Mouse (Mus musculus): Measurements from ENCODE around the gene Caskin2.

- TF ChIP-seq CTCF (IDR thresholded peaks at IDR 0.05; ENCODE audit: low read depth, low read length): no peak
- TF ChIP-seq GATA1 (IDR thresholded peaks at IDR 0.05; ENCODE audit: borderline replicate concordance, low read length): no peak
- TF ChIP-seq GATA2 (IDR thresholded peaks at IDR 0.05; ENCODE audit: borderline replicate concordance, low read depth, low read length): no peak
These were observed 7.6 kb upstream of the Caskin2 start for GRCm38 (mm10) chr11:115821001-115821400.

Data from G1E (cell line).